Mouse (Mus musculus): ENCODE data around the gene Mettl9. TPM values are rescaled to one million over a fixed set of nuclear protein-coding genes. Genes with fewer than 3 reads are reported as not detected.
"Not testable (repeated sequence)": the region's sequence is repeated elsewhere in the genome, so short reads cannot be mapped to it uniquely, and the experiment has no call there.

The Mettl9 gene
- polyA plus RNA-seq, 1 experiment from 2014 or later: 228 TPM

GRCm38 (mm10) chr7:121025221-121026008 is 8.8 kb upstream of the Mettl9 start:
- no peaks in the 10 kb centered on the region for H3K36me3 ChIP-seq
- no peaks in the 10 kb centered on the region for H3K9me3 ChIP-seq
- WGBS: 76% methylated on average over 6 of the region's 6 CpGs
- no peak overlapping the region for H3K27ac ChIP-seq
- no peak overlapping the region for H3K4me2 ChIP-seq (replicated peaks)
- H3K4me1 ChIP-seq: no peaks in the 10 kb centered on the region
- H3K27me3 ChIP-seq: no peaks in the 10 kb centered on the region
- H3K4me3 ChIP-seq: no peak overlapping the region
- ATAC-seq (ENCODE audit: insufficient number of reproducible peaks, insufficient read depth, low FRiP score, low TSS enrichment): no peak
- no peak overlapping the region for H3K9ac ChIP-seq

- ATAC-seq (ENCODE audit: insufficient number of reproducible peaks, insufficient read depth, low FRiP score, low TSS enrichment): no peak
These were observed 7.9 kb upstream of the Mettl9 start for GRCm38 (mm10) chr7:121026300-121026699.

GRCm38 (mm10) chr7:121029947-121030346 is 4.3 kb upstream of the Mettl9 start:
- not testable (repeated sequence) for H3K9me3 ChIP-seq; H3K4me1 ChIP-seq; H3K27me3 ChIP-seq; H3K4me2 ChIP-seq (replicated peaks); H3K36me3 ChIP-seq; H3K27ac ChIP-seq; ATAC-seq (ENCODE audit: insufficient number of reproducible peaks, insufficient read depth, low FRiP score, low TSS enrichment); H3K4me3 ChIP-seq; H3K9ac ChIP-seq

More at GRCm38 (mm10) chr7:121026300-121026699, 7.9 kb upstream of the Mettl9 start:
- H3K4me2 ChIP-seq (replicated peaks): no peak overlapping the region
- no peak overlapping the region for H3K27ac ChIP-seq
- H3K9me3 ChIP-seq: no peaks in the 10 kb centered on the region
- WGBS: 66% methylated on average over 3 of the region's 3 CpGs
- no peak overlapping the region for H3K9ac ChIP-seq
- no peaks in the 10 kb centered on the region for H3K4me1 ChIP-seq
- no peaks in the 10 kb centered on the region for H3K36me3 ChIP-seq
- H3K4me3 ChIP-seq: no peak overlapping the region
- H3K27me3 ChIP-seq: 0 out of 2 replicates have a peak, but pooled peaks cover 3% of the 10 kb centered on the region

- peak; percentile 76 for ATAC-seq (ENCODE audit: insufficient number of reproducible peaks, insufficient read depth, low FRiP score, low TSS enrichment)
- Histone ChIP-seq H3K9me3 (no peaks in the 10 kb centered on the region), H3K27me3 (0 out of 2 replicates have a peak, but pooled peaks cover 3% of the 10 kb centered on the region), H3K9ac (peak overlapping the region; percentile 99), H3K27ac (peak overlapping the region; percentile 99), H3K4me1 (peaks cover 16% of the 10 kb centered on the region), H3K36me3 (no peaks in the 10 kb centered on the region), H3K4me2 (replicated peaks) (peak overlapping the region; percentile 74), H3K4me3 (peak overlapping the region; percentile 87)
- WGBS: under 1% methylated on average over 50 of the region's 63 CpGs
These were observed 476 bp downstream of the Mettl9 start for GRCm38 (mm10) chr7:121034701-121035141.

GRCm38 (mm10) chr7:121035161-121035721 is 996 bp downstream of the Mettl9 start:
- Histone ChIP-seq H3K4me1 (peaks cover 16% of the 10 kb centered on the region), H3K36me3 (no peaks in the 10 kb centered on the region), H3K4me2 (replicated peaks) (peak overlapping the region; percentile 74), H3K4me3 (peak overlapping the region; percentile 87), H3K27me3 (0 out of 2 replicates have a peak, but pooled peaks cover 3% of the 10 kb centered on the region), H3K9me3 (no peaks in the 10 kb centered on the region), H3K27ac (peak overlapping the region; percentile 99), H3K9ac (peak overlapping the region; percentile 99)
- ATAC-seq (ENCODE audit: insufficient number of reproducible peaks, insufficient read depth, low FRiP score, low TSS enrichment): no peak
- under 1% methylated on average over 24 of the region's 24 CpGs for WGBS

- Histone ChIP-seq H3K4me2 (replicated peaks) (no peak overlapping the region), H3K27me3 (no peaks in the 10 kb centered on the region), H3K27ac (no peak overlapping the region), H3K9me3 (no peaks in the 10 kb centered on the region), H3K4me3 (no peak overlapping the region), H3K36me3 (no peaks in the 10 kb centered on the region), H3K4me1 (peaks cover 16% of the 10 kb centered on the region), H3K9ac (no peak overlapping the region)
- no peak for ATAC-seq (ENCODE audit: insufficient number of reproducible peaks, insufficient read depth, low FRiP score, low TSS enrichment)
- 89% methylated on average over 4 of the region's 4 CpGs for WGBS
These were observed 6.3 kb downstream of the Mettl9 start for GRCm38 (mm10) chr7:121040595-121040994.

GRCm38 (mm10) chr7:121041989-121042388 is 7.7 kb downstream of the Mettl9 start:
- H3K27me3 ChIP-seq: no peaks in the 10 kb centered on the region
- H3K4me3 ChIP-seq: no peak overlapping the region
- no peak overlapping the region for H3K27ac ChIP-seq
- ATAC-seq (ENCODE audit: insufficient number of reproducible peaks, insufficient read depth, low FRiP score, low TSS enrichment): no peak
- 71% methylated on average over 1 of the region's 1 CpGs for WGBS
- no peak overlapping the region for H3K4me2 ChIP-seq (replicated peaks)
- H3K9ac ChIP-seq: no peak overlapping the region
- H3K4me1 ChIP-seq: peaks cover 5% of the 10 kb centered on the region
- no peaks in the 10 kb centered on the region for H3K9me3 ChIP-seq
- no peaks in the 10 kb centered on the region for H3K36me3 ChIP-seq

GRCm38 (mm10) chr7:121043004-121043403 is 8.8 kb downstream of the Mettl9 start:
- no peak overlapping the region for H3K27ac ChIP-seq
- no peaks in the 10 kb centered on the region for H3K4me1 ChIP-seq
- H3K4me2 ChIP-seq (replicated peaks): no peak overlapping the region
- H3K9ac ChIP-seq: no peak overlapping the region
- ATAC-seq (ENCODE audit: insufficient number of reproducible peaks, insufficient read depth, low FRiP score, low TSS enrichment): no peak
- H3K4me3 ChIP-seq: no peak overlapping the region
- H3K27me3 ChIP-seq: no peaks in the 10 kb centered on the region
- H3K36me3 ChIP-seq: no peaks in the 10 kb centered on the region
- no peaks in the 10 kb centered on the region for H3K9me3 ChIP-seq
- WGBS: 96% methylated on average over 3 of the region's 3 CpGs

GRCm38 (mm10) chr7:121043510-121043909 is 9.3 kb downstream of the Mettl9 start:
- H3K9me3 ChIP-seq: no peaks in the 10 kb centered on the region
- no peaks in the 10 kb centered on the region for H3K4me1 ChIP-seq
- no peak overlapping the region for H3K27ac ChIP-seq
- H3K9ac ChIP-seq: no peak overlapping the region
- H3K27me3 ChIP-seq: no peaks in the 10 kb centered on the region
- H3K36me3 ChIP-seq: 0 out of 2 replicates have a peak, but pooled peaks cover 3% of the 10 kb centered on the region
- WGBS: 96% methylated on average over 1 of the region's 1 CpGs
- ATAC-seq (ENCODE audit: insufficient number of reproducible peaks, insufficient read depth, low FRiP score, low TSS enrichment): no peak
- no peak overlapping the region for H3K4me3 ChIP-seq
- no peak overlapping the region for H3K4me2 ChIP-seq (replicated peaks)

- ATAC-seq (ENCODE audit: insufficient number of reproducible peaks, insufficient read depth, low FRiP score, low TSS enrichment): no peak
- 86% methylated on average over 1 of the region's 1 CpGs for WGBS
These were observed 10.0 kb downstream of the Mettl9 start for GRCm38 (mm10) chr7:121044251-121044650.

GRCm38 (mm10) chr7:121045671-121046453 is 11.6 kb downstream of the Mettl9 start:
- no peak for ATAC-seq (ENCODE audit: insufficient number of reproducible peaks, insufficient read depth, low FRiP score, low TSS enrichment)
- 92% methylated on average over 6 of the region's 6 CpGs for whole genome bisulfite sequencing
- H3K4me3 ChIP-seq: no peak overlapping the region

More at GRCm38 (mm10) chr7:121044251-121044650, 10.0 kb downstream of the Mettl9 start:
- Histone ChIP-seq H3K36me3 (0 out of 2 replicates have a peak, but pooled peaks cover 4% of the 10 kb centered on the region), H3K9me3 (no peaks in the 10 kb centered on the region), H3K4me1 (no peaks in the 10 kb centered on the region), H3K9ac (no peak overlapping the region), H3K27me3 (no peaks in the 10 kb centered on the region), H3K27ac (no peak overlapping the region), H3K4me3 (no peak overlapping the region), H3K4me2 (replicated peaks) (no peak overlapping the region)

More at GRCm38 (mm10) chr7:121045671-121046453, 11.6 kb downstream of the Mettl9 start:
- no peak overlapping the region for H3K27ac ChIP-seq
- H3K9me3 ChIP-seq: no peaks in the 10 kb centered on the region
- H3K27me3 ChIP-seq: no peaks in the 10 kb centered on the region
- H3K4me1 ChIP-seq: no peaks in the 10 kb centered on the region
- H3K4me2 ChIP-seq (replicated peaks): no peak overlapping the region
- H3K9ac ChIP-seq: no peak overlapping the region
- H3K36me3 ChIP-seq: peaks cover 4% of the 10 kb centered on the region; the same call in 1 of the 2 replicates
